Mouse (Mus musculus): ENCODE data around the gene Arhgef3. TPM values are rescaled to one million over a fixed set of nuclear protein-coding genes. Genes with fewer than 3 reads are reported as not detected.
A peak's percentile ranks its signal among the peaks of the same experiment; 100 is the strongest.

The Arhgef3 gene
- total and polyA plus RNA-seq, 2 experiments from 2014 or later: 12.3 to 17.7 TPM

GRCm38 (mm10) chr14:27177800-27178559 is 63.3 kb downstream of the Arhgef3 start:
- Histone ChIP-seq H3K36me3 (ENCODE audit: insufficient read depth) (no peaks in the 10 kb centered on the region), H3K9ac (no peak overlapping the region), H3K4me3 (ENCODE audit: low read depth, low read length) (no peak overlapping the region), H3K27ac (ENCODE audit: low read depth, low read length) (no peak overlapping the region), H3K4me1 (ENCODE audit: insufficient read depth) (no peaks in the 10 kb centered on the region), H3K4me2 (ENCODE audit: low read depth) (no peak overlapping the region), H3K27me3 (ENCODE audit: insufficient read depth, low read length) (no peaks in the 10 kb centered on the region), H3K9me3 (ENCODE audit: low read length) (no peaks in the 10 kb centered on the region)
- ATAC-seq: no peak
- no peak for TF ChIP-seq CTCF (IDR thresholded peaks at IDR 0.05; ENCODE audit: low read depth)
- DNase-seq: no peak
- WGBS: 90% methylated on average over 8 of the region's 8 CpGs

- no peak overlapping the region for H3K4me3 ChIP-seq (ENCODE audit: low read depth, low read length)
- H3K4me2 ChIP-seq (ENCODE audit: low read depth): no peak overlapping the region
- H3K4me1 ChIP-seq (ENCODE audit: insufficient read depth): no peaks in the 10 kb centered on the region
- TF ChIP-seq CTCF (IDR thresholded peaks at IDR 0.05; ENCODE audit: low read depth): no peak
- H3K9ac ChIP-seq: no peak overlapping the region
- H3K9me3 ChIP-seq (ENCODE audit: low read length): no peaks in the 10 kb centered on the region
- no peaks in the 10 kb centered on the region for H3K27me3 ChIP-seq (ENCODE audit: insufficient read depth, low read length)
- WGBS: 59% methylated on average over 8 of the region's 8 CpGs
- ATAC-seq (peak; percentile 43), DNase-seq (peak; percentile 70)
- no peak overlapping the region for H3K27ac ChIP-seq (ENCODE audit: low read depth, low read length)
- H3K36me3 ChIP-seq (ENCODE audit: insufficient read depth): no peaks in the 10 kb centered on the region
These were observed 63.8 kb downstream of the Arhgef3 start for GRCm38 (mm10) chr14:27178560-27178920.

- no peak for TF ChIP-seq CTCF (IDR thresholded peaks at IDR 0.05; ENCODE audit: low read depth)
- 88% methylated on average over 7 of the region's 7 CpGs for WGBS
- ATAC-seq: no peak
These were observed 65.1 kb downstream of the Arhgef3 start for GRCm38 (mm10) chr14:27179771-27180170.

GRCm38 (mm10) chr14:27182059-27182458 is 67.4 kb downstream of the Arhgef3 start:
- no peak for ATAC-seq
- no peaks in the 10 kb centered on the region for H3K27me3 ChIP-seq (ENCODE audit: insufficient read depth, low read length)
- H3K4me2 ChIP-seq (ENCODE audit: low read depth): no peak overlapping the region
- TF ChIP-seq CTCF (IDR thresholded peaks at IDR 0.05; ENCODE audit: low read depth): no peak
- no peak overlapping the region for H3K4me3 ChIP-seq (ENCODE audit: low read depth, low read length)
- WGBS: 77% methylated on average over 11 of the region's 11 CpGs
- H3K4me1 ChIP-seq (ENCODE audit: insufficient read depth): no peaks in the 10 kb centered on the region
- H3K36me3 ChIP-seq (ENCODE audit: insufficient read depth): no peaks in the 10 kb centered on the region
- H3K9me3 ChIP-seq (ENCODE audit: low read length): no peaks in the 10 kb centered on the region
- no peak overlapping the region for H3K27ac ChIP-seq (ENCODE audit: low read depth, low read length)
- DNase-seq: no peak
- H3K9ac ChIP-seq: no peak overlapping the region

More at GRCm38 (mm10) chr14:27179771-27180170, 65.1 kb downstream of the Arhgef3 start:
- Histone ChIP-seq H3K36me3 (ENCODE audit: insufficient read depth) (no peaks in the 10 kb centered on the region), H3K27ac (ENCODE audit: low read depth, low read length) (no peak overlapping the region), H3K4me1 (ENCODE audit: insufficient read depth) (no peaks in the 10 kb centered on the region), H3K9ac (no peak overlapping the region), H3K4me3 (ENCODE audit: low read depth, low read length) (no peak overlapping the region), H3K27me3 (ENCODE audit: insufficient read depth, low read length) (no peaks in the 10 kb centered on the region), H3K9me3 (ENCODE audit: low read length) (no peaks in the 10 kb centered on the region), H3K4me2 (ENCODE audit: low read depth) (no peak overlapping the region)
- no peak for DNase-seq

- no peak overlapping the region for H3K4me2 ChIP-seq (ENCODE audit: low read depth)
- no peak overlapping the region for H3K9ac ChIP-seq
- DNase-seq (no peak), ATAC-seq (no peak)
- H3K9me3 ChIP-seq (ENCODE audit: low read length): no peaks in the 10 kb centered on the region
- H3K27ac ChIP-seq (ENCODE audit: low read depth, low read length): no peak overlapping the region
- H3K4me1 ChIP-seq (ENCODE audit: insufficient read depth): no peaks in the 10 kb centered on the region
- WGBS: 79% methylated on average over 11 of the region's 11 CpGs
- H3K36me3 ChIP-seq (ENCODE audit: insufficient read depth): no peaks in the 10 kb centered on the region
- TF ChIP-seq CTCF (IDR thresholded peaks at IDR 0.05; ENCODE audit: low read depth): no peak
- no peaks in the 10 kb centered on the region for H3K27me3 ChIP-seq (ENCODE audit: insufficient read depth, low read length)
- no peak overlapping the region for H3K4me3 ChIP-seq (ENCODE audit: low read depth, low read length)
These were observed 68.1 kb downstream of the Arhgef3 start for GRCm38 (mm10) chr14:27182646-27183438.

- WGBS: 69% methylated on average over 16 of the region's 16 CpGs
- Histone ChIP-seq H3K36me3 (ENCODE audit: insufficient read depth) (no peaks in the 10 kb centered on the region), H3K4me3 (ENCODE audit: low read depth, low read length) (no peak overlapping the region), H3K4me2 (ENCODE audit: low read depth) (no peak overlapping the region), H3K27ac (ENCODE audit: low read depth, low read length) (no peak overlapping the region), H3K27me3 (ENCODE audit: insufficient read depth, low read length) (no peaks in the 10 kb centered on the region), H3K9ac (no peak overlapping the region), H3K4me1 (ENCODE audit: insufficient read depth) (no peaks in the 10 kb centered on the region), H3K9me3 (ENCODE audit: low read length) (no peaks in the 10 kb centered on the region)
- DNase-seq: peak; percentile 82
- no peak for ATAC-seq
- TF ChIP-seq CTCF (IDR thresholded peaks at IDR 0.05; ENCODE audit: low read depth): peak; percentile 65
These were observed 69.0 kb downstream of the Arhgef3 start for GRCm38 (mm10) chr14:27183501-27184230.

All from forebrain, postnatal 0 days (tissue).